Mouse (Mus musculus) testis, adult 10 weeks (tissue): ENCODE measurements around the gene Camk2d. TPM values are rescaled to one million over a fixed set of nuclear protein-coding genes. Genes with fewer than 3 reads are reported as not detected.

Experiments
- polyA plus RNA-seq: library from polyadenylated mRNA; stranded (reverse); fragments of 350-450 nt; fragmentation: Illumina TruSeq; extraction: RNeasy Lipid Tissue Mini Kit (QIAGEN cat#74804); gene quantifications from one replicate; pipeline ENCODE4 v1.2.3, GENCODE M21; 2014; ENCODE audit warnings: low read depth, low replicate concordance

The Camk2d gene
- polyA plus RNA-seq = 7.9 TPM

DNA sequence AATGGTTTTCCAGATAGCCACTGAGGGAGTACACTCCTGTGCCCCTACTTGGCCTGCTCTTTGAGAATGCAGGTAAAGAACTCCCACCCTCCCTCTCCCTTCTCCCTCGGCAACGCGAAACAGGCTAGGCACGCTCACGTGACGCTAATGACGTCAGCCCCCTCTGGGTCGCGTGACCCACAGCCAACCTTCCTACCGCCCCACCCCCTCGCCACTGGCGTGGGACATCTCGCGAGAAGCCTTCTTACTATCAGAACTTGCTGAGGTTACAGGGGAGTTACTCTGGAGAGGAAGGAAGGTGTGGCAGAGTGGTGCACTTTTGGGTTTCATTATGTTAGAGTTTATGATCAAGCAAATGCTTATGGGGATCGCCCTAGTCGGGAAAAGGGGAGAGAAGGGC is at the start of gene Camk2d:
Camk2d (plus strand) TSS at position 217 of the 400 bp plus-strand sequence.

Other genes starting within 250 kb of the Camk2d start
- gene Arsj, start 232.6 kb upstream of the Camk2d start, polyA plus RNA-seq = 0.07 TPM